ENCODE assay signal across 16 mouse cellular contexts in the genomic region with DNA sequence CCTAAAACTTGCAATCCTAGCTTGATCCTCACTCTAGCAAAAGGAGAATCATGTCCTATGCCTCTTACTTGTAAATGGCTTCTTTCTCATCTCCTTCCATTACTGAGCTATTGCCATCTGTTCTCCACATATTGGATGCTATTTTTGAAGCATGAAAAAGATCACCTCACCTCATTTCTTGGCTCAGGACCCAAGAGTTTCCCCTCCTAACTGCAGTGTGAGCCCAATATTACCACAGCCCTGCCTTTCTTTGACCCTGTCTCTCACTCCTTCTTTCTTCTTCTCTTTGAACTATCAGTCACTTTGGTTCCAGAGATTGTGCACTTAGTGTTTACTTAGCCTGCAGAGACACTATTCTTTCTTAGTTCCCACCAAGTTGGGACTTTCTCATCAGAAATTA.
"Had no signal": no experiment of that assay in that cellular context is flagged by ENCODE, and none has a peak within 500 bp of the region (broad histone marks: within the 10 kb centered on the region; RNA-seq: fewer than 3 reads in every experiment).

No protein-coding gene starts in this region.

- H3K4me2 ChIP-seq: limb, embryonic 13.5 days; liver, embryonic 12.5 days; liver, embryonic 15.5 days; midbrain, embryonic 12.5 days; midbrain, embryonic 15.5 days had no signal

- H3K27me3 ChIP-seq: limb, embryonic 13.5 days; liver, embryonic 12.5 days; liver, embryonic 15.5 days; midbrain, embryonic 12.5 days; midbrain, embryonic 15.5 days had no signal

- H3K9ac ChIP-seq: limb, embryonic 13.5 days; liver, embryonic 12.5 days; liver, embryonic 15.5 days; midbrain, embryonic 12.5 days; midbrain, embryonic 15.5 days had no signal

- DNase-seq: kidney, adult 9 months; kidney, postnatal 14 days; kidney, postnatal 4 days; liver; lung, adult 2 months; lung, postnatal 14 days; lung, postnatal 4 days; thymus, adult 2 months; thymus, postnatal 14 days; thymus, postnatal 4 days had no signal

- H3K4me3 ChIP-seq: limb, embryonic 10.5 days; limb, embryonic 13.5 days; liver, embryonic 12.5 days; liver, embryonic 15.5 days; midbrain, embryonic 12.5 days; midbrain, embryonic 15.5 days had no signal

- H3K4me1 ChIP-seq: limb, embryonic 10.5 days; limb, embryonic 13.5 days; liver, embryonic 12.5 days; liver, embryonic 15.5 days; midbrain, embryonic 12.5 days; midbrain, embryonic 15.5 days had no signal

- H3K9me3 ChIP-seq: limb, embryonic 10.5 days; limb, embryonic 13.5 days; liver, embryonic 12.5 days; liver, embryonic 15.5 days; midbrain, embryonic 12.5 days; midbrain, embryonic 15.5 days had no signal

- ATAC-seq: liver, embryonic 12.5 days; midbrain, embryonic 15.5 days had no signal

- H3K36me3 ChIP-seq: limb, embryonic 10.5 days; limb, embryonic 13.5 days; liver, embryonic 12.5 days; liver, embryonic 15.5 days; midbrain, embryonic 12.5 days; midbrain, embryonic 15.5 days had no signal

- H3K27ac ChIP-seq: limb, embryonic 10.5 days; limb, embryonic 13.5 days; liver, embryonic 12.5 days; liver, embryonic 15.5 days; midbrain, embryonic 12.5 days; midbrain, embryonic 15.5 days had no signal
